Mouse (Mus musculus): ENCODE results near the gene Gm37419.
A peak's percentile ranks its signal among the peaks of the same experiment; 100 is the strongest.

The Gm37419 gene

GRCm38 (mm10) chr16:23987341-23988156 is 733 bp upstream of the Gm37419 start:
- Histone ChIP-seq H3K36me3 (ENCODE audit: insufficient read depth, low read length) (no peaks in the 10 kb centered on the region), H3K27me3 (ENCODE audit: insufficient read depth, low read length) (peaks cover 54% of the 10 kb centered on the region), H3K4me1 (replicated peaks; ENCODE audit: low read depth, low read length) (peaks cover 54% of the 10 kb centered on the region), H3K4me3 (replicated peaks; ENCODE audit: low read length) (peak overlapping the region; percentile 83), H3K9me3 (ENCODE audit: low read length) (no peaks in the 10 kb centered on the region)
- no peak for TF ChIP-seq CTCF (conservative IDR thresholded peaks at IDR 0.05; ENCODE audit: low read length)
- TF ChIP-seq POU5F1 (IDR thresholded peaks at IDR 0.05; ENCODE audit: borderline replicate concordance, low read length): no peak

- TF ChIP-seq CTCF (conservative IDR thresholded peaks at IDR 0.05; ENCODE audit: low read length): no peak
- no peak for TF ChIP-seq POU5F1 (IDR thresholded peaks at IDR 0.05; ENCODE audit: borderline replicate concordance, low read length)
- no peak for TF ChIP-seq NANOG (IDR thresholded peaks at IDR 0.05; ENCODE audit: borderline replicate concordance, low read length)
- H3K4me3 ChIP-seq (replicated peaks; ENCODE audit: low read length): peak overlapping the region; percentile 83
- H3K9me3 ChIP-seq (ENCODE audit: low read length): no peaks in the 10 kb centered on the region
- H3K36me3 ChIP-seq (ENCODE audit: insufficient read depth, low read length): no peaks in the 10 kb centered on the region
- H3K4me1 ChIP-seq (replicated peaks; ENCODE audit: low read depth, low read length): peaks cover 48% of the 10 kb centered on the region
- H3K27me3 ChIP-seq (ENCODE audit: insufficient read depth, low read length): peaks cover 50% of the 10 kb centered on the region
Measured at GRCm38 (mm10) chr16:23988157-23988465, 171 bp upstream of the Gm37419 start.

- no peaks in the 10 kb centered on the region for H3K36me3 ChIP-seq (ENCODE audit: insufficient read depth, low read length)
- TF ChIP-seq CTCF (conservative IDR thresholded peaks at IDR 0.05; ENCODE audit: low read length): no peak
- TF ChIP-seq POU5F1 (IDR thresholded peaks at IDR 0.05; ENCODE audit: borderline replicate concordance, low read length): no peak
- no peak for TF ChIP-seq NANOG (IDR thresholded peaks at IDR 0.05; ENCODE audit: borderline replicate concordance, low read length)
- no peaks in the 10 kb centered on the region for H3K9me3 ChIP-seq (ENCODE audit: low read length)
- peak overlapping the region; percentile 83 for H3K4me3 ChIP-seq (replicated peaks; ENCODE audit: low read length)
- peaks cover 42% of the 10 kb centered on the region for H3K27me3 ChIP-seq (ENCODE audit: insufficient read depth, low read length)
- H3K4me1 ChIP-seq (replicated peaks; ENCODE audit: low read depth, low read length): peaks cover 41% of the 10 kb centered on the region
Measured at GRCm38 (mm10) chr16:23989209-23990160, 1.2 kb downstream of the Gm37419 start.

DNA sequence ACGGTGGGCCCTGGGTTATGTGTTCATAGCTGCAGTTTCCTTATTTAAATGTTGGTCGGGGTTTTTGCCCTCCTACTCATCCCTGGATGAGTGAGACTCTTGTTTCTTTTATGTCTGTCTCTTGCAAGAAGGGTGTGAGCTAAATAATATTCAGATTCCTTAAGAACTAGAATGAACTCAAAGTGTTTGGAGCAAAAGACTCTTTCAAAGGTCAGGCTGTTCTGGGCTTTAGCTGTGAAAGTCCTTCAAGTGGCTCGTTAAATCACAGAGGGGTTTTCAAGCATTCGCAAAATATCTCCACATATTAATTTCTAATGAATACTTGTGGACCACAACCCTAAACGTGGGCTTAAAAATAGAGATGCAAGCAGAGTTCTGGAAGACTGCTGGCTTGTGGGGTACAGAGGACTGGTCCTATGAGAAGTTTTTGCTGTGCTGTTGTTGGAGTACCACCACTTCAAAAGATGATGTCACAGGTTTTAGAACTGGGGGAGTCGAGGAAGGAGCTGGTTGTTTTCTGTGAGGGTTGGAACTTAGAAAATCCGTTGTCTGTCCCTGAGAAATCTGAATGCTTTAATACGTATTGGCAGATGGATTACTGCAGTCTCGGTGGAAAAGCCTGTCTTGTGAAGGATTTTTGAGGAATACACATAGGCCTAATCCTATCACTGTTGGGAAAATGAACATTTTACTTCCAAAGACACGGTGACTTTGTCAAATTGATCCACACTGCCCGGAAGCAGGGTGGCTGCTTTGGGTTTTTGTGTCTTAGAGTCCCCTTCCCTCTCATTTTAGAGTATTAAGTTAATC is 2.1 kb downstream of the Gm37419 start:
- H3K4me3 ChIP-seq (replicated peaks; ENCODE audit: low read length): 0 out of 2 replicates have a peak overlapping the region, but pooled peaks have one; percentile 27
- H3K27me3 ChIP-seq (ENCODE audit: insufficient read depth, low read length): peaks cover 34% of the 10 kb centered on the region
- peaks cover 34% of the 10 kb centered on the region for H3K4me1 ChIP-seq (replicated peaks; ENCODE audit: low read depth, low read length)
- no peaks in the 10 kb centered on the region for H3K9me3 ChIP-seq (ENCODE audit: low read length)
- TF ChIP-seq NANOG (IDR thresholded peaks at IDR 0.05; ENCODE audit: borderline replicate concordance, low read length) (no peak), POU5F1 (IDR thresholded peaks at IDR 0.05; ENCODE audit: borderline replicate concordance, low read length) (no peak), CTCF (conservative IDR thresholded peaks at IDR 0.05; ENCODE audit: low read length) (no peak)
- H3K36me3 ChIP-seq (ENCODE audit: insufficient read depth, low read length): no peaks in the 10 kb centered on the region

DNA sequence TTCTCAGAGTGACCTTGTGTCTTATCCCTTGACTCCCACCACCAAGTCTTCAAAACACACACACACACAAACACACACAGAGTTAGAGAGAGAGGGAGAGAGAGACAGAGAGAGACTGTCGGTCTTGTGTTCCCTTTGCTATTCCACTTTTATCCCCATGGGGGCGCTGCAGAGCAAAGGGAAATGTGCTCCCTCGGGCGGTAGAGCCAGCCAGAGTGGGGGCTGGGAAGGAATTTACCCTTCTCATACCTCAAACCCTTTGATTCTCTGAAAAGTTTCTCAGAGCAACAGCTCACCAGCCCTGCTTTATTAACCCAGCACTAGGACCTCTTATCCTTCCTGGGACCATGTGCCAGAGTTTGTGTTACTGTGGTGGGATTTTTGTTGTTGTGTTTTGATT is 2.9 kb downstream of the Gm37419 start:
- TF ChIP-seq NANOG (IDR thresholded peaks at IDR 0.05; ENCODE audit: borderline replicate concordance, low read length) (no peak), POU5F1 (IDR thresholded peaks at IDR 0.05; ENCODE audit: borderline replicate concordance, low read length) (no peak), CTCF (conservative IDR thresholded peaks at IDR 0.05; ENCODE audit: low read length) (peak; percentile 98)
- Histone ChIP-seq H3K4me3 (replicated peaks; ENCODE audit: low read length) (no peak overlapping the region), H3K4me1 (replicated peaks; ENCODE audit: low read depth, low read length) (peaks cover 31% of the 10 kb centered on the region), H3K36me3 (ENCODE audit: insufficient read depth, low read length) (no peaks in the 10 kb centered on the region), H3K27me3 (ENCODE audit: insufficient read depth, low read length) (peaks cover 27% of the 10 kb centered on the region), H3K9me3 (ENCODE audit: low read length) (no peaks in the 10 kb centered on the region)

GRCm38 (mm10) chr16:23991846-23992580 is 3.7 kb downstream of the Gm37419 start:
- Histone ChIP-seq H3K4me3 (replicated peaks; ENCODE audit: low read length) (no peak overlapping the region), H3K27me3 (ENCODE audit: insufficient read depth, low read length) (peaks cover 19% of the 10 kb centered on the region), H3K4me1 (replicated peaks; ENCODE audit: low read depth, low read length) (peaks cover 23% of the 10 kb centered on the region), H3K36me3 (ENCODE audit: insufficient read depth, low read length) (no peaks in the 10 kb centered on the region), H3K9me3 (ENCODE audit: low read length) (no peaks in the 10 kb centered on the region)
- TF ChIP-seq POU5F1 (IDR thresholded peaks at IDR 0.05; ENCODE audit: borderline replicate concordance, low read length): no peak
- TF ChIP-seq NANOG (IDR thresholded peaks at IDR 0.05; ENCODE audit: borderline replicate concordance, low read length): no peak
- TF ChIP-seq CTCF (conservative IDR thresholded peaks at IDR 0.05; ENCODE audit: low read length): no peak

- TF ChIP-seq CTCF (conservative IDR thresholded peaks at IDR 0.05; ENCODE audit: low read length) (no peak), NANOG (IDR thresholded peaks at IDR 0.05; ENCODE audit: borderline replicate concordance, low read length) (no peak), POU5F1 (IDR thresholded peaks at IDR 0.05; ENCODE audit: borderline replicate concordance, low read length) (no peak)
- no peaks in the 10 kb centered on the region for H3K9me3 ChIP-seq (ENCODE audit: low read length)
- H3K27me3 ChIP-seq (ENCODE audit: insufficient read depth, low read length): peaks cover 14% of the 10 kb centered on the region
- H3K36me3 ChIP-seq (ENCODE audit: insufficient read depth, low read length): no peaks in the 10 kb centered on the region
- H3K4me3 ChIP-seq (replicated peaks; ENCODE audit: low read length): no peak overlapping the region
- peaks cover 21% of the 10 kb centered on the region for H3K4me1 ChIP-seq (replicated peaks; ENCODE audit: low read depth, low read length)
Measured at GRCm38 (mm10) chr16:23993351-23994321, 5.4 kb downstream of the Gm37419 start.
